Mouse (Mus musculus) forebrain, embryonic 16.5 days (tissue): ENCODE data around the gene Hand1. TPM values are rescaled to one million over a fixed set of nuclear protein-coding genes. Genes with fewer than 3 reads are reported as not detected.
A peak's percentile ranks its signal among the peaks of the same experiment; 100 is the strongest.

ENCODE experiments used
- ATAC-seq: fragments of 200-750 bp; cut with Nextera tagmentation; 2 replicates; pipeline ENCODE4 v1.8.0; 2017; ENCODE audit warnings: mild to moderate bottlenecking, moderate library complexity
- H3K27ac ChIP-seq: fragments of 300-500 bp; sonication (generic); 2 replicates; pipeline ENCODE4 v1.5.1; 2014; ENCODE audit warnings: low read length, control low read depth
- H3K27me3 ChIP-seq: fragments of 300-500 bp; sonication (generic); replicated peaks from 2 replicates; pipeline ENCODE4 v1.6.1; 2014; ENCODE audit warnings: low read length; ENCODE audit not compliant: control insufficient read depth, insufficient read depth
- H3K36me3 ChIP-seq: fragments of 300-500 bp; sonication (generic); 2 replicates; pipeline ENCODE4 v1.6.1; 2014; ENCODE audit not compliant: control insufficient read depth, insufficient read depth
- H3K4me1 ChIP-seq: fragments of 300-500 bp; sonication (generic); replicated peaks from 2 replicates; pipeline ENCODE4 v1.6.1; 2014; ENCODE audit warnings: low read length; ENCODE audit not compliant: control insufficient read depth, insufficient read depth
- H3K4me2 ChIP-seq: fragments of 300-500 bp; sonication (generic); 2 replicates; pipeline ENCODE4 v1.6.1; 2014; ENCODE audit warnings: mild to moderate bottlenecking, low read length, control low read depth
- H3K4me3 ChIP-seq: fragments of 300-500 bp; sonication (generic); replicated peaks from 2 replicates; pipeline ENCODE4 v1.5.1; 2014; ENCODE audit warnings: mild to moderate bottlenecking, low read length, control low read depth
- H3K9ac ChIP-seq: fragments of 300-500 bp; sonication (generic); replicated peaks from 2 replicates; pipeline ENCODE4 v1.6.1; 2014; ENCODE audit warnings: low read depth, low read length, control low read depth
- H3K9me3 ChIP-seq: fragments of 300-500 bp; sonication (generic); 2 replicates; pipeline ENCODE4 v1.6.1; 2016; ENCODE audit warnings: low read length; ENCODE audit not compliant: control insufficient read depth
- WGBS: fragments of 180-500 bp; shearing (Covaris S2); extraction: QIAGEN DNeasy Blood & Tissue Kit; methylation state at CpG from one replicate; pipeline ENCODE4 v1.1.7; 2014; 5-methylcytosine and 5-hydroxymethylcytosine counted together
- polyA plus RNA-seq: library from polyadenylated mRNA; unstranded; fragments of >200 nt; fragmentation: Nextera tagmentation; extraction: Ambion mirVana; gene quantifications from 2 replicates; pipeline ENCODE4 v1.2.1, GENCODE M21; 2015

Hand1 gene
- polyA plus RNA-seq, 1 experiment from 2014 or later, result not detected

- Histone ChIP-seq H3K9ac (no peak overlapping the region), H3K4me1 (no peaks in the 10 kb centered on the region), H3K36me3 (peaks cover 7% of the 10 kb centered on the region; the same call in 1 of the 2 replicates), H3K27me3 (no peaks in the 10 kb centered on the region), H3K4me2 (no peak overlapping the region), H3K27ac (no peak overlapping the region), H3K4me3 (no peak overlapping the region), H3K9me3 (no peaks in the 10 kb centered on the region)
- ATAC-seq, result no peak
- 93% methylated on average over 3 of the region's 3 CpGs for WGBS
These were observed 19.0 kb downstream of the Hand1 start for GRCm38 (mm10) chr11:57813641-57814040.

- Histone ChIP-seq H3K36me3 (peaks cover 10% of the 10 kb centered on the region; the same call in 1 of the 2 replicates), H3K9me3 (no peaks in the 10 kb centered on the region), H3K27ac (no peak overlapping the region), H3K4me1 (no peaks in the 10 kb centered on the region), H3K4me3 (no peak overlapping the region), H3K9ac (no peak overlapping the region), H3K27me3 (no peaks in the 10 kb centered on the region), H3K4me2 (no peak overlapping the region)
- no peak for ATAC-seq
- 97% methylated on average over 8 of the region's 8 CpGs for WGBS
These were observed 20.4 kb downstream of the Hand1 start for GRCm38 (mm10) chr11:57812212-57812611.

- Histone ChIP-seq H3K9ac (no peak overlapping the region), H3K27me3 (no peaks in the 10 kb centered on the region), H3K36me3 (peaks cover 10% of the 10 kb centered on the region; the same call in 1 of the 2 replicates), H3K9me3 (no peaks in the 10 kb centered on the region), H3K27ac (no peak overlapping the region), H3K4me2 (no peak overlapping the region), H3K4me1 (no peaks in the 10 kb centered on the region), H3K4me3 (no peak overlapping the region)
- no peak for ATAC-seq
- WGBS, result 83% methylated on average over 7 of the region's 7 CpGs
These were observed 21.6 kb downstream of the Hand1 start for GRCm38 (mm10) chr11:57811006-57811405.

- Histone ChIP-seq H3K4me3 (no peak overlapping the region), H3K9ac (no peak overlapping the region), H3K27me3 (no peaks in the 10 kb centered on the region), H3K27ac (no peak overlapping the region), H3K4me2 (no peak overlapping the region), H3K36me3 (peaks cover 10% of the 10 kb centered on the region; the same call in 1 of the 2 replicates), H3K4me1 (no peaks in the 10 kb centered on the region), H3K9me3 (no peaks in the 10 kb centered on the region)
- 92% methylated on average over 8 of the region's 8 CpGs for WGBS
- ATAC-seq, result no peak
These were observed 22.9 kb downstream of the Hand1 start for GRCm38 (mm10) chr11:57809732-57810098.

GRCm38 (mm10) chr11:57809017-57809731, 23.4 kb downstream of the Hand1 start:
- ATAC-seq, result no peak
- Histone ChIP-seq H3K27me3 (no peaks in the 10 kb centered on the region), H3K36me3 (peaks cover 10% of the 10 kb centered on the region; the same call in 1 of the 2 replicates), H3K4me2 (no peak overlapping the region), H3K4me3 (no peak overlapping the region), H3K4me1 (no peaks in the 10 kb centered on the region), H3K9ac (no peak overlapping the region), H3K9me3 (no peaks in the 10 kb centered on the region), H3K27ac (no peak overlapping the region)
- 93% methylated on average over 17 of the region's 17 CpGs for WGBS

- H3K4me2 ChIP-seq, result no peak overlapping the region
- H3K4me3 ChIP-seq, result no peak overlapping the region
- H3K9ac ChIP-seq, result no peak overlapping the region
- ATAC-seq, result no peak
- no peak overlapping the region for H3K27ac ChIP-seq
- H3K27me3 ChIP-seq, result no peaks in the 10 kb centered on the region
- H3K9me3 ChIP-seq, result no peaks in the 10 kb centered on the region
- WGBS, result 85% methylated on average over 3 of the region's 3 CpGs
- H3K4me1 ChIP-seq, result peaks cover 21% of the 10 kb centered on the region
- H3K36me3 ChIP-seq, result peaks cover 7% of the 10 kb centered on the region; the same call in 1 of the 2 replicates
These were observed 27.6 kb downstream of the Hand1 start for GRCm38 (mm10) chr11:57805047-57805446.

GRCm38 (mm10) chr11:57802511-57802870, 30.1 kb downstream of the Hand1 start:
- H3K9me3 ChIP-seq, result no peaks in the 10 kb centered on the region
- no peak overlapping the region; the same call in 1 of the 2 replicates for H3K27ac ChIP-seq
- H3K9ac ChIP-seq, result peak overlapping the region; percentile 82
- H3K36me3 ChIP-seq, result no peaks in the 10 kb centered on the region; the same call in 1 of the 2 replicates
- peak overlapping the region; percentile 91 for H3K4me3 ChIP-seq
- no peaks in the 10 kb centered on the region for H3K27me3 ChIP-seq
- ATAC-seq, result no peak
- under 1% methylated on average over 18 of the region's 18 CpGs for WGBS
- peaks cover 21% of the 10 kb centered on the region for H3K4me1 ChIP-seq
- peak overlapping the region; percentile 95 for H3K4me2 ChIP-seq

- Histone ChIP-seq H3K4me1 (peaks cover 21% of the 10 kb centered on the region), H3K4me2 (peak overlapping the region; percentile 95), H3K27me3 (no peaks in the 10 kb centered on the region), H3K4me3 (peak overlapping the region; percentile 91), H3K9me3 (no peaks in the 10 kb centered on the region), H3K36me3 (no peaks in the 10 kb centered on the region; the same call in 1 of the 2 replicates), H3K9ac (peak overlapping the region; percentile 82), H3K27ac (peak overlapping the region; percentile 33; the same call in 1 of the 2 replicates)
- peak; percentile 60 for ATAC-seq
- WGBS, result under 1% methylated on average over 84 of the region's 85 CpGs
These were observed 30.7 kb downstream of the Hand1 start for GRCm38 (mm10) chr11:57801766-57802510.

GRCm38 (mm10) chr11:57800971-57801765, 31.4 kb downstream of the Hand1 start, which contains the start of gene Sap30l:
Gene Sap30l, plus strand, starts transcription at chr11:57801637.
- Histone ChIP-seq H3K4me1 (peaks cover 21% of the 10 kb centered on the region), H3K27me3 (no peaks in the 10 kb centered on the region), H3K4me2 (peak within 1 kb of the TSS; percentile 95), H3K9ac (peak within 1 kb of the TSS; percentile 82), H3K4me3 (peak within 1 kb of the TSS; percentile 91), H3K9me3 (no peaks in the 10 kb centered on the region), H3K27ac (peak within 1 kb of the TSS; percentile 47; the same call in 1 of the 2 replicates), H3K36me3 (no peaks in the 10 kb centered on the region; the same call in 1 of the 2 replicates)
- 1% methylated on average over 66 of the region's 66 CpGs for WGBS
- ATAC-seq, result peak; percentile 99
